Mouse (Mus musculus) gastrocnemius, postnatal 36 days (tissue): ENCODE measurements around the gene Ebf4. TPM values are rescaled to one million over a fixed set of nuclear protein-coding genes. Genes with fewer than 3 reads are reported as not detected.

Experiments
- DNase-seq, 2 experiments: peaks; one replicate each; pipeline ENCODE4 v3.0.0; 2022
- intact Hi-C: fragments of 180-260 bp; cut with DNase I; formaldehyde crosslinking; loops from one replicate; pipeline ENCODE4 v1.15.1; 2025
- total RNA-seq, 2 experiments: library from RNA; stranded (reverse); gene quantifications; 2 replicates each; pipeline ENCODE4 v1.2.3; 2021

The Ebf4 gene
- total RNA-seq, 2 experiments from 2014 or later = 0.15 to 0.27 TPM

DNA sequence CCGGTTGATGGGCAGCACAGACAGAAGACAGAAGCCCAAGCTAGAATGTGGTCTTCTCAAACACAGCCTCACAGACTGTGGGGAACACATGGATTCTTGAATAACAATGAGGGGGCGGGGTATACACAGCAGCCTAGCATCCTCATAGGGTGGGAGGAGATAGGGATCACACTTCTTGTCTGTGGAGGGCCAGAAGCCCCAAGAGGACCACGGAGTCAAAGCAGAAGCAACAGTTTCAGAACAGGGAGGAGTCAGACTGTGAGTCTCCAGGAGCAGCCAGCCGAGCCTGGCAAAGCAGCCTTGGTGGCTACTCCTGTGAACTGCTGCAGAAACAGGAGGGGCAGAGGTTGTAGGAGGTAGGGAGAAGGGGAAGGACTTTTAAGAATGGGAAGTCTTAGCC, 1.5 kb upstream of the Ebf4 start:
- DNase-seq = no peak
- intact Hi-C loops = loop anchor here (5.0 kb wide), 1 partner anchor 69 kb away; no protein-coding TSS in a partner anchor

DNA sequence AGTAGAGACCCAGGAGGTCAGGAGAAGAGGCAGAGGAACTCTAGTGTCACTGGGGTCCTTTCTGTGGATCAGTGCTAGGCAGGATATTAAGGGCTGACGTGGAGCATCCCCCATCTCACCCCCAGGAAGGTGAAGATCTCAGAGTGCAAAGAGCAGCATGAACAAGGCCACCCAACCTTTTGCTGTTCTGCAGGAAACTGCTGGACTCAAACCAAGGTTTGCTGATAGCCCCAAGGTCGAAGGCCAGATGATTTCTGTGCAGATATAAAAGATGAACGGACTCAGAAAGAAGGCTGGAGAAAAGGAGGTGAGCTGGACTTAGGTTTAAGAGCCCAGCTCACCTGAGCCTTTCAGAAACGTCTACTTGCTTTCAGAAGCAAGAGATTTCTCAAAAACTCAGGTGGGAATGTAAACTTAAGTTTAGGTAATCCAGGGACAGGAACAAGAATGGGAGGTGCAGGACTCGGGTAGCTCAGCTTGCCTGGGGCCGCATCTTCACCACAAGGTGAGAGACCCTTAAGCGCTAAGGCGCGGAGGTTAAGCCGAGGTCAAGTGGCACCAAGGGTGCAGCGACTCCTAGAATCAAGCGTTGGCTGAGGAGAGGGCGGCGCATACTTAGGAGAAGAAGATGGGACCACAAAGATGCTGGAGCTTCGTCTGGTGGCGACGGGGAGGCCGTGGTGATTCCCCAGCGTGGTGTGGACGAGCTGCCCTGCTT, 592 bp upstream of the Ebf4 start:
- intact Hi-C loops = loop anchor here (2.0 to 5.0 kb wide), 2 partner anchors 68 to 116 kb away; no protein-coding TSS in a partner anchor
- no peak for DNase-seq

DNA sequence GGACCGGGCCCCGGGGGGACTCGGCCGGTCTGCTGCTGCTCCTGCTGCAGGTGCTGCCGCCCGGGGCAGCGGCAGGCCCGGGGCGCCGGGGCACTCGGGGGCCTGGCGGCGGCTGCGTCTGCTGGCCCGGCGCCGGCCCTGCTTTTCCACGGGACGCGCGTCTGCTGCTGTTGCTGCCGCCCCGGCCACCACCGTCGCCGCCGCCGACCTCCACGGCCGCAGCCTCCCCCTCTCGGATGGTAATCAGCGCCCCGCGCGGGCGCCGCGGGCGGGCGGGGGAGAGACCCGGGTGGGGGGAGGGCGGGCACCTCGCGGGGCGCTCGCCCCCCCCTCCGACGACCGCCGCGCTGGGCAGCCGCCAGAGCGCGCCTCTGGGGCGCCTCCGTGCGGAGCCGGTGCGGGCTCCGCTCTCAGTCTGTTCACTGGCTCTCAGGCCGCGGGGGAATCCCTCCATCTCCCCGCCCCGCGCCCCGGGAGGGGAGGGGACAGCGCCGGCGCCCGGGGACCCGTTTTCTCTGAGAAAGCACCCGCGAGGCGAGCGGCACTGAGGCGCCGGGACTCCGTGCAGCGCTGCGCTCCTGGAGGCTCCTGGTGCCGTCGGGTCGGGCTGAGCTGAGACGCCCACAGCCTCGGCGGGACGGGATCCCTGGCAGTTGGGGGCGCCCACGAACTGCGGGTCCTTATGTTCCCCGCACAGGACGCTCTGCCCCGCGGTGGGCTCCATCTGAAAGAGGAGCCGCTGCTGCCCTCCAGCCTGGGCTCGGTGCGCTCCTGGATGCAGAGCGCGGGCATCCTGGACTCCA, 563 bp downstream of the Ebf4 start:
- peak in 1 of 2 experiments; percentile 26 for DNase-seq
- intact Hi-C loops = loop anchor here (2.0 kb wide), 1 partner anchor 115 kb away; no protein-coding TSS in a partner anchor

DNA sequence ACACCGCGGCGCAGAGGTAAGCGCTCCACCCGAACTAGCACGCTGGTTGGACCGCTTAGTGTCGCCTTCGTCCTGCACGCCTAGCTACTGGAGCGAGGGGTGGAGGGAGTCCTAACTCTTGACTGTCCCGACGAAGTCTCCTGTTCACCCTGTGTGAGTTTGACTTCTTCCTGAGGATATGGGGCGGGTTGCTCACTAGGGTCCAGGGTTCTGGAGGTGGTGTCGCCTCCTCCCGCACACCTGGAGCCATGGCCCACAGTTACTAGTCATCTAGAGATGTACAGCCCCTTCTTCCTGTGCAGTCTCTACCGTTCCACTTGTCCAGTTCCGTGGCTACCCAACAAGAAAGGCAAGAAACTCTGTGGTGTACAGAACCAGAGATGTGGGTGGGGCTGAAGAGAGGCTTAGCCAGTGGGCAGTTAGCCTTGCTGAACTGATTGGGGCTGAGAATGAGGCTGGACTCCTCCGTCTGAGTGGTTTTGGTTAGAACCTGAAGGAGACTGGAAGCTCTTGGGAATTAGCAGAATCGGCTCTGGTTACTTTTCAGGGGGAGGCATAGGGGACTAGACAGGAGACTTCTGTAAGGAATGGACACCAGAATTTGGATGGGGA, 1.3 kb downstream of the Ebf4 start:
- intact Hi-C loops = no loop called here
- no peak for DNase-seq

DNA sequence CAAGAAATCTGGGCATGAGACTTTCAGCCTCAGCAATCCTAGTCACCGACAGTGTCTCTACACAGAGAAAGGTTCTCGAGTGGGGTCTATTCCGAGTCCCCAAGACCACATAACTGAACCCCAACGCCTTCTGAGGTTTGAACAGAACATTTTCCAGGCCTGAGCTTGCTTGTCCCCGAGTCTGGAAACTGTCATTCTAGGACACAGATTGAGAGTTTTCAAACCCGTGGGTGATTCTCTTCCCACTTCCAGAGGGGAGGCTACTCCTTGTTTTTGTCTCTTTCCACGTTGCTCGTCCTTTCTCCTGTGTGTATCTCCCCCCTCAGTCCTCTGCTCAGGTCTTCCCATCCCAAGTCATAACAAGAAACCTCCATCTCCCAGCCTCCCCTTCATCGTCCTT, 2.6 kb downstream of the Ebf4 start:
- intact Hi-C loops = no loop called here
- DNase-seq = no peak

DNA sequence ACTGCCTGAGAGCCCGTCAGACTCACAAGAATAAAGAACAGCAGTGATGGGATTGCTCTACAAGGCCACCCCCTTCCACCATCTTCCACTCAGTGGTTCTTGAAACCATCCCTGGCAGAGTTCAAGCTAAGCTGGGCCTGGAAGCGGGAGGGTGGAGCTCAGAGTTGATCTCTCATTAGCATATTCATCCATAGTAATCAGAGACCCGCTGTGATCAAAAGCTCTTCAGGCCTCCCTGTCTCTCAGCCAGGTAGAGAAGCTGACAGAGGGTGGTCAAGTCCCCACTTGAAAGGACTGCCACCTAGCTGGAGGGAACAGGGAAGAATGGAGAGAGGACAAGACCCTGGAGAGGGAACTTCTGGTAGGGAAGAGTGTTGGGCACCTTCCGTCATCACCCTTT, 8.0 kb downstream of the Ebf4 start:
- no peak for DNase-seq
- intact Hi-C loops = loop anchor here (1.0 kb wide), 1 partner anchor 33 kb away; no protein-coding TSS in a partner anchor

DNA sequence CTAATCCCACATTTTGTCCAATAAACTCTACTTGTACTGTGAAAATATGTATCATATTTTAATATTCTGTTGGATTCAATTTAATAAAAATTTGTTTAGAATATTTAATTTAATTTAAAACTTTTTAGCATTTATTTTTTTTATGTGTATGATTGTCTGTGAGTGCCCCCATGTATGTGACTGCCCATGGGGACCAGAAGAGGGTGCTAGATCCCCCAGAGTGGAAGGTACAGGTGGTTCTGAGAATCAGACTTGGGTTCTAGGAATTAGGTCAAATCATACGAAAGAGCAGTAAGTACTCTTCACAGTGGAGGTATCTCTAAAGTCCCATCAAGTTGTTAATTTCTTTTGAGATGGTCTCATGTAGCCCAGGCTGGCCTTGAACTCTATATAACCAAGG, 32.1 kb downstream of the Ebf4 start:
- intact Hi-C loops = no loop called here

DNA sequence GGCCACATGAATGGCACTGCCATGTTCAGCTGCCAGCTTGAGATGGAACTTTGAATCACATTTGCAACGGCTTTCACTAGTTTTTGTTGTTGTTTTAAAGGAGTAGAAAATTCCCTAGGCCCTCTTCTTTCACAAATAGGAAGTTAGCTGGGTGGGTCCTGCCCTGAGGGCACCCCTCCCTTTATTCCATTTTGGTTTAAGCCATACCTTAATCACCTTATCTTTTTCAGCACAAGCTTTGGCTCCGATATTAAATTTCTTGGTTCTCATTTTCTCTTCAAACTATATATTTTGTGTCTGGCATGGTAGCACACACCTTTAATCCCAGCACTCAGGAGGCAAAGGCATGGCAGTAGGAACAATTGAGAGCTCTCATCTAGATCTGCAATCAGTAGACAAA, 34.5 kb downstream of the Ebf4 start:
- DNase-seq = no peak
- intact Hi-C loops = no loop called here

More for the DNA sequence above, 32.1 kb downstream of the Ebf4 start:
- no peak for DNase-seq

DNA sequence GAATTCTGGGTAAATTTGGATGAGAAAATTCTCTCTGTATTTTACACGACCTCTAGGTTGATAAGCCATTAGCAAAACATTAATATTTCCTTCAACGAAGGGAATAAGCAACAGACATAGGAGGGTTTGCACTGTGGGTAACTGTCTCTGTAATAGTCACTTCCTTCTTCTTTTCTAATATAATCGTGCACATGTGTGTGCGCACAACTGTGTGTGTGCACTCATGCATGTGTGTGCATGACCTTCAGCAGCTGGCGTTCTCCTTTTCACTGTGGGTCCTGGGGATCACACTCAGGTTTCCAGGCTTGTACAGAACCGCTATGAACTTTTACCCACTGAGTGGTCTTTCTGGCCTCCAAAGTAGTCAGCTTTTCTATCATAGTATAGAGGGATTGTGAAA, 40.1 kb downstream of the Ebf4 start:
- intact Hi-C loops = no loop called here

DNA sequence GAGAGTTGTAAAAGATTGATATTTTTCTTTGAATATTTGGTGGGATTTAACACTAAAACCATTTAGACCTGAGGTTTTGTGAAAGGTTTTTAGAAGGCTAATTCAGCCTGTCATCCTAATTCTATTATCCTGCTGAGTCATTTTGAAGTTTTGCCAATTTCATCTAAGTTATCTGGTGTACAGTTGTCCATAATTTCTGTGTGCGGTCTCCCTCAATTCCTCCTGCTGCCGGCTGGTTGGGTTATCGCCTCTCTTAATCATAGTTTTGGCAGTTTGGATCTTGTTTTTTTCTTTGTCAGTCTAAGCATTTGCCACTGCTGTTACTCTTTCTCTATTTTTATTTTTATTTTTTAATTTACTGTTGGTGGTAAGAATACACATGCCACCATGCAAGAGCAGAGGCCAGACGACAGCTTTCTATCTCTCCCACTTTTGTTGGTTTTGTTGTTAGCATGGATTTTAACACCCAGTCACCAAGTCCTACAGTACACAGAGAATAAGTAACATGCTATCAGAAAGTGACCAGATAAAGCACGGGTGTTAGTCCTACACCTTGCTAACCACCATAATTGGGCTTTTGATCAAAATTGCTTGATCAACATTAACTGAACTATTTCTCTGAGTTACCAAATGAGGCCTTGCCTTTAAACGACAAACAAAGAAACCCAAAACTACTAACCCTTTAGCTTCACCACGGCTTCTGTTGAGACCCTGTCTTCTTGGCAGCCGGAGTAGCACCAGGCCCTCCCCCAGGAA, 45.7 kb downstream of the Ebf4 start:
- no peak for DNase-seq
- intact Hi-C loops = no loop called here

More for the DNA sequence above, 40.1 kb downstream of the Ebf4 start:
- no peak for DNase-seq

DNA sequence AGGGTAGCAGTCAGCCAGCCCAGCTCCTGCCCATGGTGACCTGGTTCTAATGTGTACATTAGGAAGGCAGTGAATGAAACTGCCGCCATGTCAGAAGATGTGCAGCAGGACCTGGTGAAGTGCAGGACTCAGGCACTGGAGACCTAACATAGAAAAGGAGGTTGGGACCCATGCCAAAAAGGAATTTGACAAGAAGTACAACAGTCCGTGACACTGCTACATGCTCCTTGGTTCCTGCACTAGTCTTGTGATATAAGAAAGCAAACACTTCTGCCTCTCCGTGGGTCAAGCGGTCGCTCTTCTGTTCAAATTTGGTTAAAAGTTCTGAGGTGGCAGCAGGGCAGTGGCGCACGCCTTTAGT, 46.2 kb downstream of the Ebf4 start:
- DNase-seq = no peak
- intact Hi-C loops = no loop called here

DNA sequence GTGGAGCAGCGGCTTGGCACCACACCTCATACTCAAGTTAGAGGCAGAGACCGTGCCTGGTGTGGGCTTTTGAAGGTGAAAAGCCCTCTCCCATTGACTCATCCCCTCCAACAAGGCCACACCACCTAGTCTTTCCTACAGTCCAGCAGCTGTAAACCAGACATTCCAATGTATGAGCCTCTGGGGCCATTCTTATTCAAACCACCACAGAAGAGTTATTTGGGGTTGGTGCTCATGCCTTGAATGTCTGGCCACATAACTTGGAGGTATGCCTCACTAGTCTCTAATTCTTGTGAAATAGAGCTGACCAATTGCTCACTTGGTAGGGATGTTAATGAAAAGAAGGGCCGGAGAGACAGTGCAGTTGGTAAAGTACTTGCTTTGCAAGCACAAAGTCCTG, 55.4 kb downstream of the Ebf4 start:
- intact Hi-C loops = no loop called here
- DNase-seq = no peak

DNA sequence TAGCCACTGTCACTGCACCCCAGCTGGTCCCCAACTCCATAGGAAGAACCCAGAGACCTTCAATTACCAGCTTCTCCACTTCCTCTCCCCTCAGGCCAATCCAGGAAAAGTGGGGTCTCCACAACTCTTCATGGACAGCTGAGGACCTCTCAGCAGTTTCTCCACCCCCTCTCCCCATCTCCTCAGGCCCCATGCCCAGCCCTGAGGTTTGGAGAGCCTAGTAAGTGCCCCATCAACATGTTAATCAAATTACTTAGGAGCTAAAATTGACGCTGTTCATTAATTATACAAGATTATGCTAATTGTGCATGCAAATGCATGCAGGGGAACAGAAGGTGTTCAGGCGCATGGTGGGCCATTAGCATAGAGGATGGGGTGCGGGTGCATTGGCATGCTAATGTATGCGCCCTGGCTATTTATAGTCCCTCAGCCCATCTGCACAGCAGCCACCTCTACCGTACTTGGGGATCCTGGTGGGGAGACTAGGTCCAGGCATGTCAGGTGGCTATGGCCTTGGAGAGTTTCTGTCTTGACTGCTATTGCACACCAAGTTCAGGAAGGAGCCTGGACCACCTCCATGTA, 56.9 kb downstream of the Ebf4 start:
- intact Hi-C loops = no loop called here
- no peak for DNase-seq

DNA sequence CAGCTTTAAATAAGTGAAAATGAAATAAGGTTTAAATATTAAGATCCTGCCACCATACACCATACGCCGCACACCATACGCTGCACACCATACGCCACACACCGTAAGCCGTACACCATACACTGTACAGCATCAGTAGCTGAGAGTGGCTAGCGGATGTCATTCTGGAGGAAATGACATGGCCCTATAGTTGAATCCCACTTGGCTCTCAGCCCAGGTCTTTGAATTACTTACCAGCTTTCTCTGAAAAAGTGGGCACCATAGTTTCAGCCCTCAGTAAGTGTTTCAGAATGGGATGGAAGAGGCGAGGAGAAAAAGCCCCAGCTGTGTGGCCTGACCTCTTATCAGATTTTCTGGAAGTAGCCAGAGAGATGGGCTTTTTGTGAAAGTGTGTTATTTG, 58.4 kb downstream of the Ebf4 start:
- intact Hi-C loops = no loop called here

DNA sequence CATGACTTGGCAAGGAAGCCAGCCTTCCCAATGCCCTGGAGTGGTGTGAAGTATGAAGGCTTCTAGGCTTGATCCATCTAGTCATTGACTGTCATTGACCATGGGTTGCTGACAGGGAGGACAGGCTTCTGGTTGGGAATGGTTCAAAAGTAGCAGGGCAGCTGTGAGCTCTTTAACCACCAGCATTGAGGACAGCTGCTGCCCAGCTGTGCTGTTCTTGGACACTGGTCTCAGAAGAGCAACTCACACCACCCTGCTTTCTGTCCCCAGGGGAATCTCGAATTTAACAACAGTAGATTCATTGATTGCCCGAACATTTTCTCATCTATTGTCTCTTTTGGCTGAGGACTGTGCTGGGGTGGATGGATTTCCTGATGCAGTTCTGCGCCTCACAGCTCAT, 58.9 kb downstream of the Ebf4 start:
- no peak for DNase-seq
- intact Hi-C loops = no loop called here

More for the DNA sequence above, 58.4 kb downstream of the Ebf4 start:
- DNase-seq = no peak

DNA sequence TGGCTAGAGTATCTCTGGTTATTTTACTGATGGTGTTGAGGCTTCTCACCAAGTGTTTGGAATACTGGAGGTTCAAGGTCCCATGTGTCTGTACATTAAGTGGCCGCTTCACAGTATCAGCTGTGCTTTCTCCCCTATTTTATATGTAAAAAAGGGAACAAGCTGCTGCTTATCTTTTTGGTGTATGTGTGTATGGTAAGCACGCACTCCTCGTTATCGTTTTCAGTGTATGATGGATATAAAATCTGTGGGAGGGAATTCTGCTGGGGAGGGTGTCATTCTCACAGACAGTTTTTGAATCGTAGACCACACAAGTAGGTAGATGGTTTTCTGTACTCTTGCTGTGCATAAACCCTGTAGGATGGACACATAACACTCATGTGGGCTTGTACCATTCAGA, 62.6 kb downstream of the Ebf4 start:
- no peak for DNase-seq
- intact Hi-C loops = no loop called here

DNA sequence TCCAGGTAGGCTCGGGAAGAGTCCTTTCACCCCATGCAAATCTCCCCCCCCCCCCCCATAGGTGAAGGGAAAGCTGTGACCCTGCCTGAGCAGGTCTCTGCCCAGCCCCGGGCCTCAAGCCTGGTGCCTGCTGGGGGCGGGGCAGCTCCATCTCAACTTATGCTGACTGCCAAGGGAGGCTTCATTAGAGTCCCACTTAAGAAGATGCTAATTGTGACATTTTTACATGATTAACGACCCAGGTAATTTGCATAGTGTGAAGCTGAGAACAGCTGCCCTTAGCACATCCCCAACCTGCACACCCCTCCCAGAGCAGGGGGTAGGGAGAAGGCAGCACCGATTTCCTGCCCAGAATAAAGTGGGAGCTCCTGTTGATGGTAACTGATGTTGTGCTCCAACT, 63.9 kb downstream of the Ebf4 start:
- intact Hi-C loops = no loop called here
- DNase-seq = no peak

DNA sequence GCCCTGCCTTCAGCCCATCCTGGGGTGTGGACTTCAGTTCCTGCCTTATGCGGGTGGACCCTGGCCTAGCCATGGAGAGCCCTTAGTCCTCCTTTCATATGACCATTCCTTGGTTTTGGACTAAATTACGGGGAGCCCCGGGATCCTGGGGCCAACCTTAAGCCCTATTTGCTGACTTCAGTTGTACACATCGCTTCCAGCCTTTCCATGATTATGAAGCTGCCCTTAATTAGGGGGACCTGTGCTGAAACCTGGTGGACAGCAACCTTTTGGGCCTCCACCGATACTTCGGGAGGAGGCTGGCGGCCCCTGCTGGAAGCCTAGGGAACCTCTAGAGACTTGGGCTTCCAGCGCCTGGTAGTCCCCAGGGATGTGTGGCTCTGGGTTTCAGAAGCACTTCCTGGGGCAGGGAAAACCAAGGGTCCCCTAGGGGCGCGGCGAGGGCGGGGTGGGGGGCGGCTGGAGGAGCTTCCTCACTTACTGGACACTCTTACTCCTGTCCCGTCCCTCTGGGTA, 67.6 kb downstream of the Ebf4 start:
- intact Hi-C loops = loop anchor here (5.0 kb wide), 1 partner anchor 70 kb away; no protein-coding TSS in a partner anchor
- no peak for DNase-seq

DNA sequence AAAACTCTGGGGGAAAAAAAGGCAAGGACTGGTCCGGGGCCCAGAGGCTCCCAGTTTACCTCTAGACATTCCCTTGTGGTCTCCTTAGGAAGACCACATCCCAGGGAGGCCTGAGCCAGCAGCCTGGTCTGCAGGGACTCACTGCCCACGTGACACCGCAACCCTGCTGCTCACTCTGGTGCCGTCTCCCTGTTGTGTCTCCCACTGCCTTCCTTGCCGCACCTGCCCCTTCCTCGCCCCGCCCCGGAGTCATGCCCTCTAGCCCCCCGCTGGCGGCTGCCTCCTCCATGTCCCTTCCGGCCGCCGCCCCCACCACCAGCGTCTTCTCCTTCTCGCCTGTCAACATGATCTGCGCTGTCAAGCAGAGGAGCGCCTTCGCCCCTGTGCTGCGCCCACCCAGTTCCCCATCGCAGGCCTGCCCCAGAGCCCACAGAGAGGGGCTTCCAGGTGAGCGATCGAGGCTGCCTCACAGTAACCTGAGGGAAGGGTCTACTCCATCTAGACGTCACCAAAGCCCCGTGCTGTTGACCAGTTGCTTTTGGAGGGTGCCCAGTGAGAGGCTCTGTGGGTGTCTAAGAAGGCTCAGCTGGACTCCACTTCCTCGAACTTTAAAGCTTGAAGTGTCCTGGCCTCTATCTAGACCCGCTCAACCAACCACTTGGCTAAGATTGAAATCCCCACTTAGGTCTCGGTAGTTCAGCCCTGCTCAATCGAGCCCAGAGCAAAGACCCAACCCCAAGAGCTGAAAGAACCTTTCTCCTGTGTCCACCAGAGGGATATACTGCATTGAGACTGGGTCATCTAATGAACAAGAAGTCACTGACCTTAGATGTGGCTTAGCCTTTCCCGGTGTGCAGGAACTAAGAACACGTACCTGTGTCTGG, 70.5 kb downstream of the Ebf4 start:
- no peak for DNase-seq
- intact Hi-C loops = no loop called here
